Mouse (Mus musculus) CH12.LX (cell line): ENCODE data around the gene Gm5127. TPM values are rescaled to one million over a fixed set of nuclear protein-coding genes. Genes with fewer than 3 reads are reported as not detected.

Source experiments
- DNase-seq: peaks from one replicate; pipeline ENCODE4 v3.0.0-alpha.2; 2013; ENCODE audit errors: extremely low read depth
- H3K27ac ChIP-seq: 2 replicates; pipeline ENCODE4 v1.5.1; 2012; ENCODE audit warnings: low read depth, mild to moderate bottlenecking, control low read depth, moderate library complexity; ENCODE audit not compliant: insufficient read depth
- H3K27me3 ChIP-seq: replicated peaks from 2 replicates; pipeline ENCODE3; 2012; ENCODE audit warnings: inconsistent platforms
- H3K36me3 ChIP-seq, 2 experiments: replicated peaks in 1 of 2; 2 replicates each; pipeline versions ENCODE3 to v1.6.1; 2012; ENCODE audit warnings: inconsistent platforms in 1 of 2, low read length in 1 of 2, mild to moderate bottlenecking in 1 of 2, mixed read lengths in 1 of 2, moderate library complexity in 1 of 2; ENCODE audit not compliant: control insufficient read depth in 1 of 2, insufficient read depth in 1 of 2
- H3K4me1 ChIP-seq, 2 experiments: 2 replicates each; pipeline ENCODE4 v1.6.1; 2012; ENCODE audit warnings: inconsistent platforms in 1 of 2, moderate library complexity in 1 of 2; ENCODE audit not compliant: insufficient read depth in 2 of 2, control insufficient read depth in 1 of 2
- H3K4me2 ChIP-seq: 2 replicates; pipeline ENCODE4 v1.6.1; 2012; ENCODE audit warnings: low read depth, mild to moderate bottlenecking, control low read depth; ENCODE audit not compliant: poor library complexity, insufficient read depth, severe bottlenecking
- H3K4me3 ChIP-seq, 3 experiments: fragments of 150-350 bp in 1 of 3; sonication (generic) in 1 of 3; replicated peaks in 1 of 3; 2 replicates each; pipeline versions ENCODE3 to v1.5.1; 2011 to 2012; ENCODE audit warnings: low read depth in 2 of 3, low read length in 2 of 3, mild to moderate bottlenecking in 2 of 3, moderate library complexity in 2 of 3, control low read depth in 1 of 3, improper control_type of control experiment in 1 of 3, inconsistent platforms in 1 of 3, mixed read lengths in 1 of 3; ENCODE audit not compliant: poor library complexity in 1 of 3
- H3K79me2 ChIP-seq: replicated peaks from 2 replicates; pipeline ENCODE4 v1.6.1; 2012; ENCODE audit warnings: mild to moderate bottlenecking, moderate library complexity; ENCODE audit not compliant: control insufficient read depth, poor library complexity, insufficient read depth, severe bottlenecking; ENCODE audit errors: extremely low read depth
- H3K9ac ChIP-seq: 2 replicates; pipeline ENCODE4 v1.6.1; 2012; ENCODE audit warnings: low read depth, mild to moderate bottlenecking, control low read depth, moderate library complexity; ENCODE audit not compliant: insufficient read depth
- H3K9me3 ChIP-seq: replicated peaks from 2 replicates; pipeline ENCODE3; 2012; ENCODE audit warnings: low read length, inconsistent platforms, mixed read lengths
- CHD1 ChIP-seq: IDR thresholded peaks from 2 replicates; pipeline ENCODE4 v1.6.1; 2012; ENCODE audit warnings: low read depth, low read length, improper control_type of control experiment, inconsistent platforms
- CHD2 ChIP-seq: IDR thresholded peaks from 2 replicates; pipeline ENCODE4 v1.6.1; 2011; ENCODE audit warnings: low read length, improper control_type of control experiment
- CTCF ChIP-seq, 2 experiments: IDR thresholded peaks in 1 of 2; conservative IDR thresholded peaks in 1 of 2; 2 replicates each; pipeline ENCODE4 v1.5.1; 2011 to 2012; ENCODE audit warnings: low read depth in 2 of 2, low read length in 2 of 2, improper control_type of control experiment in 1 of 2, inconsistent platforms in 1 of 2, mild to moderate bottlenecking in 1 of 2, moderate library complexity in 1 of 2
- E2F4 ChIP-seq: IDR thresholded peaks from 2 replicates; pipeline ENCODE4 v1.6.1; 2011; ENCODE audit warnings: low read depth, low read length, improper control_type of control experiment; ENCODE audit not compliant: insufficient replicate concordance
- ELF1 ChIP-seq: IDR thresholded peaks from 2 replicates; pipeline ENCODE4 v1.6.1; 2014; ENCODE audit warnings: low read depth, mild to moderate bottlenecking, inconsistent platforms, low read length, improper control_type of control experiment
- EP300 ChIP-seq: IDR thresholded peaks from 2 replicates; pipeline ENCODE4 v1.6.1; 2011; ENCODE audit warnings: low read length, improper control_type of control experiment
- ETS1 ChIP-seq: conservative IDR thresholded peaks from 2 replicates; pipeline ENCODE4 v1.6.1; 2012; ENCODE audit warnings: low read depth, mild to moderate bottlenecking, inconsistent platforms, low read length, improper control_type of control experiment, moderate library complexity
- GABPA ChIP-seq: IDR thresholded peaks from 2 replicates; pipeline ENCODE4 v1.6.1; 2012; ENCODE audit warnings: low read depth, low read length, improper control_type of control experiment, inconsistent platforms; ENCODE audit not compliant: insufficient replicate concordance
- JUN ChIP-seq: IDR thresholded peaks from 2 replicates; pipeline ENCODE4 v1.6.1; 2011; ENCODE audit warnings: low read depth, mild to moderate bottlenecking, low read length, improper control_type of control experiment, moderate library complexity; ENCODE audit not compliant: insufficient read depth
- JUND ChIP-seq: conservative IDR thresholded peaks from 2 replicates; pipeline ENCODE4 v1.6.1; 2011; ENCODE audit warnings: low read depth, low read length, improper control_type of control experiment
- MAZ ChIP-seq: IDR thresholded peaks from 2 replicates; pipeline ENCODE4 v1.6.1; 2012; ENCODE audit warnings: low read depth, mild to moderate bottlenecking, inconsistent platforms, low read length, improper control_type of control experiment, moderate library complexity
- MXI1 ChIP-seq: IDR thresholded peaks from 2 replicates; pipeline ENCODE4 v1.6.1; 2011; ENCODE audit warnings: mild to moderate bottlenecking, low read depth, low read length, improper control_type of control experiment
- MYC ChIP-seq: IDR thresholded peaks from 2 replicates; pipeline ENCODE4 v1.6.1; 2011; ENCODE audit warnings: low read depth, mild to moderate bottlenecking, improper control_type of control experiment, low read length
- NRF1 ChIP-seq: IDR thresholded peaks from 2 replicates; pipeline ENCODE4 v1.6.1; 2014; ENCODE audit warnings: low read depth, mild to moderate bottlenecking, inconsistent platforms, low read length, improper control_type of control experiment, moderate library complexity
- POLR2AphosphoS2 ChIP-seq: IDR thresholded peaks from 2 replicates; pipeline ENCODE4 v1.6.1; 2011; ENCODE audit warnings: low read depth, low read length, improper control_type of control experiment
- UBTF ChIP-seq: IDR thresholded peaks from 2 replicates; pipeline ENCODE4 v1.6.1; 2012; ENCODE audit warnings: low read depth, mild to moderate bottlenecking, inconsistent platforms, low read length, improper control_type of control experiment, moderate library complexity
- ZKSCAN1 ChIP-seq: IDR thresholded peaks from 2 replicates; pipeline ENCODE4 v1.6.1; 2012; ENCODE audit warnings: low read depth, inconsistent platforms, low read length, improper control_type of control experiment, borderline replicate concordance
- ZNF384 ChIP-seq: IDR thresholded peaks from 2 replicates; pipeline ENCODE4 v1.6.1; 2012; ENCODE audit warnings: low read depth, low read length, improper control_type of control experiment, inconsistent platforms
- dilution Hi-C: fragments of 300-500 bp; cut with MboI; formaldehyde crosslinking; loops from 2 replicates; pipeline ENCODE4 v1.14.3; 2020; ENCODE audit warnings: low sequenced_read_pairs; ENCODE audit not compliant: extremely low pct_unique_long_range_greater_than_20kb, extremely low pct_ligation_motif_present
- in situ Hi-C: fragments of 300-500 bp; cut with MboI; formaldehyde crosslinking; loops from 3 replicates; pipeline ENCODE4 v1.14.3; 2019; ENCODE audit warnings: low sequenced_read_pairs, low pct_ligation_motif_present, low pct_unique_long_range_greater_than_20kb, mixed read lengths
- polyA plus RNA-seq: library from polyadenylated mRNA; unstranded; fragments of >175 nt; gene quantifications from 2 replicates; pipeline ENCODE4 v1.2.1, GENCODE M21; 2012; ENCODE audit warnings: low read depth; ENCODE audit not compliant: insufficient read length
- total RNA-seq, 2 experiments: library from RNA; depleted of rRNA; stranded (reverse); fragments of 300-350 nt in 1 of 2; fragments of >200 nt in 1 of 2; gene quantifications; 2 replicates each; pipeline ENCODE4 v1.2.3; 2012 to 2014

Gm5127 gene
- total and polyA plus RNA-seq, 3 experiments = 0.16 TPM; not detected in 2

DNA sequence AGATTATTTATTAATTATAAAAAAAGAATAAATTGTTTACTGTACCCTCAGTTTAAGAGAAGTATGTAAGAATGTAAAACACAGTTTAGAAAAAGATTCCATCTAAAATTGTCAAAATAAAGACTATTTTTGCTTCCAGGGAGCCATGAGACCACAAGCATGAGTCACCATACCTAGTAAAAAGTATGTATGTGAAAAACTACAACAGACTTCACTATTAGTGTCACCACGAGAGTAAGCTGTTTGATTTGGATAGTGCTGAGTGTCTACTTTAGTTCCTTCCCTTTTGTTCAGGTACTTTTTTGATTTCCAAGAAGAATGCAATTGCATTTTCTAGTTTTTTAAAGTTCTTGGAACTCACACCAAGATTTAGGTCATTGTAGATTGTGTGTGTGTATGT is 39.5 kb downstream of the Gm5127 start:
- TF ChIP-seq GABPA = no peak
- no peak for TF ChIP-seq JUN
- no peak for TF ChIP-seq E2F4
- no peak for TF ChIP-seq NRF1
- TF ChIP-seq CTCF (conservative IDR thresholded peaks at IDR 0.05 in 1 of 2, IDR thresholded peaks at IDR 0.05 in 1 of 2; ENCODE audit: low read depth in 2 of 2, low read length in 2 of 2) = no peak
- no peak for TF ChIP-seq ZNF384
- no peak for TF ChIP-seq MXI1
- H3K9ac ChIP-seq = no peak overlapping the region
- H3K79me2 ChIP-seq = no peaks in the 10 kb centered on the region
- no peaks in the 10 kb centered on the region for H3K9me3 ChIP-seq
- no peaks in the 10 kb centered on the region for H3K27me3 ChIP-seq
- H3K4me2 ChIP-seq = no peak overlapping the region
- no peak overlapping the region for H3K27ac ChIP-seq
- H3K4me3 ChIP-seq = no peak overlapping the region
- no peak for DNase-seq
- dilution Hi-C loops (no loop called here), in situ Hi-C loops (no loop called here)
- H3K4me1 ChIP-seq = no peaks in the 10 kb centered on the region
- no peaks in the 10 kb centered on the region for H3K36me3 ChIP-seq

DNA sequence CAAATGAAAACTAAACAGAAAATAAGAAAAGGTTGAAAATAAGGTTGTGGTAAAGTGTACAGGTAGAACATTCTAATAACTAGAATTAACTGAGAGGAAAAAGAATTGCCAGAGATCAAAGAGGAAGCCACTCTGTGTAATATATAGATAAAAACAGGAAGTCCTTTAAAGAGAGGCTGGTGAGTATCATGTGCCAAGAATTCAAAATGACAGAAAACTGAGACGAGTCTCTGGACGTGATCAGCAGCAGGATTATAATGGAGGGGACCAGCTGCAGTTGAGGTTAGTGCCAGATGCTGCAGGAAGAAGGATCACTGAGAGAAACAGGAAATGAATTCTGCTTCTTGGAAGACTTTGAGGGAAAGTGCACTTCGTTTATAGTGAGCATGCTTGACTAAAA is 40.7 kb downstream of the Gm5127 start:
- Histone ChIP-seq H3K4me2 (no peak overlapping the region), H3K27ac (no peak overlapping the region), H3K9ac (no peak overlapping the region), H3K36me3 (no peaks in the 10 kb centered on the region), H3K4me3 (no peak overlapping the region), H3K9me3 (no peaks in the 10 kb centered on the region), H3K27me3 (no peaks in the 10 kb centered on the region), H3K79me2 (no peaks in the 10 kb centered on the region), H3K4me1 (no peaks in the 10 kb centered on the region)
- in situ Hi-C loops (no loop called here), dilution Hi-C loops (no loop called here)
- no peak for DNase-seq
- TF ChIP-seq ZKSCAN1 = no peak
- TF ChIP-seq JUN = no peak
- no peak for TF ChIP-seq EP300
- no peak for TF ChIP-seq NRF1
- no peak for TF ChIP-seq POLR2AphosphoS2
- no peak for TF ChIP-seq JUND
- TF ChIP-seq CHD1 = no peak
- no peak for TF ChIP-seq UBTF
- no peak for TF ChIP-seq MYC
- TF ChIP-seq ELF1 = no peak
- no peak for TF ChIP-seq ETS1
- no peak for TF ChIP-seq MAZ
- no peak for TF ChIP-seq CHD2
